8 mouse cellular contexts compared by ENCODE assay signal in the genomic region with DNA sequence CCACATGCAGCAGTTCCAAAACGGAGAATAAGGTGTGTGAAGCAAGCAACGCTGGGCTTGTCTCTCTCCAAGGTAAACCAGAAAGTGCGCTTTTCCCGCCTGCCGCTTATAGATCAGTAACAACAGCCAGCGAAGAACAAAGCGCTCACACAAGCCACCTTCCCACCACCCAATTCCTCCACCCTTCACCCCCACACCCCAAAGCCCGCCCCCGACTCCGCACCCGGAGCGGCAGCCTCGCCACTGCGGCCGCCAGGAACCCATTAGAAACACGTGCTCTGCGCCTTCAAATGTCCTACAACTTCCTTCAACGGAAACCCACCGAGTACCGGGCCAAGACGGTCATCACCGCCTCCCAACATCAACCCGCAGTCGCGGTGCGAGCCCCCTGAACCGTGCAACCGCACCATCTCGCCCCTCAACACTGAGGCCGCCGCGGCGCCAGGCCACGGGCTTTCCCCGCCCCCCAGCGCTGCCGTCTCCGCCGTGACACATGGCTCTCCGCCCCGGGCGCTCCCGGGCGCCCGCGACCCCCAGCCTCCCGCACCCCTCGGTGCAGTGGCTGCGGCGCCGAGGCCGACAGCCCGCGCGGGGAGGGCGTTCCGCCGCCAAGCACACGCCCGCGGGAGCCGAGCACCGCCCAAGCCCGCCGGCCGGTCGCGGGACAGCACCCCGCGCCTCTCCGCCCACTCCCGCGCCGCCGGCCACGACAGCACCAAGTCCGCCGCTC. TPM values are rescaled to one million over a fixed set of nuclear protein-coding genes. Genes with fewer than 3 reads are reported as not detected.
DNase-seq lines count a peak whose midpoint lies in the region; ATAC-seq lines count a peak whose summit lies in the region.

No protein-coding gene starts in this region.

- H3K4me1 ChIP-seq in intestine, embryonic 15.5 days (replicated peaks): no peaks in the 10 kb centered on the region
- H3K4me1 ChIP-seq in midbrain, embryonic 12.5 days: peaks cover 20% of the 10 kb centered on the region

- H3K9ac ChIP-seq in intestine, embryonic 15.5 days: peak overlapping the region; percentile 96
- peak overlapping the region; percentile 99 for H3K9ac ChIP-seq in midbrain, embryonic 12.5 days (replicated peaks)

- H3K36me3 ChIP-seq in intestine, embryonic 15.5 days: peaks cover 4% of the 10 kb centered on the region; the same call in 1 of the 2 replicates
- peaks cover 7% of the 10 kb centered on the region for H3K36me3 ChIP-seq in midbrain, embryonic 12.5 days

- ATAC-seq in intestine, embryonic 15.5 days: peak; percentile 12
- no peak; the same call in 1 of the 2 replicates for ATAC-seq in midbrain, embryonic 12.5 days (ENCODE audit: low FRiP score, low read depth)

- no peaks in the 10 kb centered on the region for H3K27me3 ChIP-seq in intestine, embryonic 15.5 days (replicated peaks)
- peaks cover 11% of the 10 kb centered on the region for H3K27me3 ChIP-seq in midbrain, embryonic 12.5 days

- peak overlapping the region; percentile 100 for H3K4me3 ChIP-seq in intestine, embryonic 15.5 days (replicated peaks)
- H3K4me3 ChIP-seq in midbrain, embryonic 12.5 days: peak overlapping the region; percentile 100

- H3K9me3 ChIP-seq in intestine, embryonic 15.5 days: no peaks in the 10 kb centered on the region
- no peaks in the 10 kb centered on the region for H3K9me3 ChIP-seq in midbrain, embryonic 12.5 days

- H3K4me2 ChIP-seq in intestine, embryonic 15.5 days (replicated peaks): peak overlapping the region; percentile 63
- H3K4me2 ChIP-seq in midbrain, embryonic 12.5 days (replicated peaks): peak overlapping the region; percentile 79

- H3K27ac ChIP-seq in intestine, embryonic 15.5 days: peak overlapping the region; percentile 99
- peak overlapping the region; percentile 100 for H3K27ac ChIP-seq in midbrain, embryonic 12.5 days (replicated peaks)

- WGBS in intestine, embryonic 15.5 days: under 1% methylated on average over 72 of the region's 78 CpGs
- under 1% methylated on average over 72 of the region's 78 CpGs for WGBS in midbrain, embryonic 12.5 days

- DNase-seq in urinary bladder, adult 18-20 months (ENCODE audit: low spot score in 2 of 2): peak; percentile 37 to 47
- no peak for DNase-seq in urinary bladder, adult 2 months (ENCODE audit: low spot score)
- DNase-seq in embryo, embryonic 10.5 days (ENCODE audit: low spot score): peak; percentile 47
- DNase-seq in gastrocnemius, postnatal 25 days: peak; percentile 22
- peak; percentile 51 to 56 for DNase-seq in left cerebral cortex, postnatal 36 days (ENCODE audit: low spot score in 2 of 2)
- DNase-seq in spleen, adult 18-20 months: peak; percentile 51 to 52

- intact Hi-C loops in left cerebral cortex, postnatal 36 days (cut with DNase I): loop anchor here (1.0 to 2.0 kb wide), 3 partner anchors 42 to 66 kb away; a partner anchor contains a TSS

RNA-seq across cellular contexts. Expression of a gene that starts 1.1 kb away (rescaled TPM):
- 15.9 and 35.9 TPM in 2 replicates for polyA plus RNA-seq in urinary bladder, adult 2 months (2012; rRNA removed)
- 10 to 100 TPM; 38.0 to 45.0 TPM for total RNA-seq in gastrocnemius, postnatal 25 days (2021)
- polyA plus RNA-seq in intestine, embryonic 15.5 days (2015; fragmentation: Nextera tagmentation; extraction: Ambion mirVana): 78.3 and 98.9 TPM in 2 replicates
- total RNA-seq in left cerebral cortex, postnatal 36 days (2021): 10 to 100 TPM; 58.2 to 67.8 TPM
- 119 and 121 TPM in 2 replicates for polyA plus RNA-seq in midbrain, embryonic 12.5 days (2016; fragmentation: Nextera tagmentation; extraction: Ambion mirVana)

RNA-seq across cellular contexts. Expression of a gene that starts 24.8 kb away (rescaled TPM):
- 0.51 TPM in 1 of 2 replicates, not detected in the other for polyA plus RNA-seq in urinary bladder, adult 2 months (2012; rRNA removed)
- under 1 TPM in 1 of 2 experiments, not detected in 1; 0.51 TPM for total RNA-seq in gastrocnemius, postnatal 25 days (2021)
- not detected in 2 replicates for polyA plus RNA-seq in intestine, embryonic 15.5 days (2015; fragmentation: Nextera tagmentation; extraction: Ambion mirVana)
- total RNA-seq in left cerebral cortex, postnatal 36 days (2021): under 1 TPM in 1 of 2 experiments, not detected in 1; 0.86 TPM
- 0.42 and 1.8 TPM in 2 replicates for polyA plus RNA-seq in midbrain, embryonic 12.5 days (2016; fragmentation: Nextera tagmentation; extraction: Ambion mirVana)

RNA-seq across cellular contexts. Expression of a gene that starts 42.5 kb away (rescaled TPM):
- polyA plus RNA-seq in urinary bladder, adult 2 months (2012; rRNA removed): 39.2 and 44.4 TPM in 2 replicates
- 10 to 100 TPM; 12.1 to 12.4 TPM for total RNA-seq in gastrocnemius, postnatal 25 days (2021)
- polyA plus RNA-seq in intestine, embryonic 15.5 days (2015; fragmentation: Nextera tagmentation; extraction: Ambion mirVana): 31.3 and 35.2 TPM in 2 replicates
- 10 to 100 TPM; 47.2 to 59.6 TPM for total RNA-seq in left cerebral cortex, postnatal 36 days (2021)
- 22.2 and 24.1 TPM in 2 replicates for polyA plus RNA-seq in midbrain, embryonic 12.5 days (2016; fragmentation: Nextera tagmentation; extraction: Ambion mirVana)
